Mouse (Mus musculus) liver, postnatal 0 days (tissue): ENCODE measurements around the gene Pcdh8.

Experiments used
- CTCF ChIP-seq: sonication (generic); IDR thresholded peaks from 2 replicates; pipeline ENCODE4 v1.5.1; 2016; ENCODE audit warnings: antibody characterized with exemption, low read depth
- EP300 ChIP-seq: IDR thresholded peaks from 2 replicates; pipeline ENCODE4 v1.6.1; 2016; ENCODE audit warnings: antibody characterized with exemption, low read depth, mild to moderate bottlenecking

GRCm38 (mm10) chr14:79814709-79815108 is 43.6 kb upstream of the Pcdh8 start:
- TF ChIP-seq EP300 (no peak), CTCF (no peak)
